Mouse (Mus musculus) heart, adult 8-10 months (tissue): ENCODE results near the gene Tmem86b. TPM values are rescaled to one million over a fixed set of nuclear protein-coding genes. Genes with fewer than 3 reads are reported as not detected.
"Not testable (repeated sequence)": the region's sequence is repeated elsewhere in the genome, so short reads cannot be mapped to it uniquely, and the experiment has no call there.

Source experiments
- DNase-seq: peaks from one replicate; pipeline ENCODE4 v3.0.0; 2022; ENCODE audit warnings: low spot score
- total RNA-seq, 4 experiments: library from RNA; stranded (reverse); gene quantifications; 2 replicates each; pipeline ENCODE4 v1.2.4; 2022

The Tmem86b gene
- total RNA-seq, 4 experiments from 2014 or later = 4.2 to 6.0 (median 4.8) TPM

DNA sequence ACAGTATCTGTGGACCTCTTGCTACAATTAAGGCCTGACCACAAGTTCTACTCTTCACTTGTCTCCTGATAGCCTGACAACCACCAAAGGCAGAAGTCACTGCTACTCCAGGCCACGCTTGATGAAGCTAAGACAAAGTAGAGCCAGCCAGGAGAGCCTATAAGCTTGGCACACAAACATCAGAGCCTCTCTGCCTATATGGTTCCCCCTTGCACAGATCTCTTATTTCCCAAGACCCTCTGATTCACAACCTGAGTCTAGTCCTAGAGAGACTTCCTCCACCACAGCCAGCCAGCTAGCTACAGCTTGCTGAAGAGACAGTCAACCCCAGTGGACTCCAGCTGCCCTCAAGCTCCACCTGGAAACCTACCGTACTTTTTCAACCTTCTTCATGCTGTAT is 16.8 kb upstream of the Tmem86b start:
- no peak for DNase-seq

DNA sequence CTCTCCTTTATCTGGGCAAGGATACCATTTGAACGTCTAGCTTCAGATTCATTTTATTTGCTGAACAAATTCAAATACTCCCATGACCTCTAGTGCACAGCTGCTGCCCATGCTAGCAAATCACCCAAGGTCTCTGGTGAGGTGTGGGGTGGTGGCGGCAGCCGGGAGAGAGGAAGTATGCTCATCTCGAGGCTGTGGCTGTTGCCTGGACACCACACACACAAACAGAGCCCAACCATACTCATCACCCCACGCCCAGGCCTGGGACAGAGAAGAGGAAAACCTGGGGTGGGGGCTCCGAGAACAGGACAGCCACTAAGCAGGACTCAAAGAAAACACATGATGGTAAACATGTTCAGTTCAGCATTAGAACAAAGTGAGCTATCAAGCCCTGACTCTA is 16.1 kb upstream of the Tmem86b start:
- DNase-seq = no peak

DNA sequence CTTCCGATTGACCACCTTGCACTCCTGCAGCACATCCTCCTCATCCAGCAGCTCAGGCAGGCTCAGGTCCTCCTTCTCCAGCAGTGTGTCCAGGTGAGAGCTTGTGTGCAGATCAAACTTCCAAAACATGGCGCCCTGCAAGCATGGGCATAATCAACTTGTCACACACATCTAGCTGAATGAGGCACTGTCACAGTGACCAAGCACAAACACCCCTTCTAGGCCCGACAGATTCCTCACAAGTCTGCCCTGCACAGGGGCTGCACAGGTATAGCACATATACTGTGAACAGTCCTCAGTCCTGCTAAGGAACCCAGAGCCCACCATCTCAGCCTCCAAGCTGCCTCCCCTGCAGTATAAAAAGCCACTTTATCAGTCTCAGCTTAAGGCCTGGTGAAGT is 15.6 kb upstream of the Tmem86b start:
- no peak for DNase-seq

DNA sequence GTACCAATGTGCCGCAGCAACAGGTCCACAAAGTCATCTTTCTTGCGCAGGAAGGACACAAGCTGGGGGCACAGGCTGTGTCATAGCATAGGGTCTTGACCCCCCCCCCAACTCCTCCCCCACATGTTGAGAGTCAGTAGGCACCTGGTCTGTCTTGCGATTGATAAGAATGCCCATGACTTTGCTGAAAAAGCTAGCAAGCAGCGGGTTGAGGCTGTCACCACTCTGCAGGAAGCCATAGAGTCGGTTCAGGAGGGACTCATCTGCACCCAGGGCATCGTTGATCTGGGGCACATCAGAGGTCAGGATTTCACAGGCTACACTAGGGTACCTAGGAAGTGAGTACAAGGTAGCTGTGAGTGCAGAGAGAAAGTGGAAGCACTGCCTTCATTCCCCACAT is 12.0 kb upstream of the Tmem86b start:
- no peak for DNase-seq

DNA sequence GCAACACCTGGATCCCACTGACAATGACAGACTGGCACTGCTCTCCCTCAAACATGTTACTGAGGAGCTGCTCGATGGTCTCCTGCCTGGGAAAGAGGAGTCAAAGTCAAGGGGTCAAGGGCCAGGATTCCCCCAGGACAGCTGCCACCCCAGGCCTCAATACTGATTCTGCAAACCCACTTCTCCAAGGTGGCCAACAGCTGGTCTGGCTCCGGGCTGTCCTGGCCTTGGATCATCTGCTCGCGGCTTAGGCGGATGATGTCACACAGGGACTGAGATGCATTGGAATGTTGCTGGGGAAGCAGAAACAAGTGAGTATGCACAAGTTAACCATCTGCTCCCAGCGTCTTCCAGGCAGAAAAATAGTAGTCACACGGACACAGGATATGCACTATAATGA is 10.7 kb upstream of the Tmem86b start:
- no peak for DNase-seq

DNA sequence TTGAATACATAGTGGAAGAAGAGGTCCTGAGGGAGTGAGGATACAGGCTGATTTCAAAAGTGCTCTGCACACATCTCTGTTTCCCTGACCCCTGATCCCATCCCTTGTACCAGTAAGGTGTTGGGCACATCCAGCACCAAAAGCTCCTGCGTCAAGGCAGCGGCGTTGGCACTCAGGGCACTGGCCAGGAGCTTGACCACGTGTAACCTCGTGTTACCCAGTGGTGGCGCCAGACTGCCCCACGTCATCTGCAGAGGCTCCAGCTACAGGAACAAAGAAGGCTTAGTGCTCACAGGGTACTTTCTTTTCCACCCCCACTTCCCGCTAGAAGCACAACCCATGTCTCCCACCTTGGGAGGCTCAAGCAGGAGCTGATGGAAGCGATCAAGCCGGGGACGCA is 9.9 kb upstream of the Tmem86b start:
- DNase-seq = no peak

DNA sequence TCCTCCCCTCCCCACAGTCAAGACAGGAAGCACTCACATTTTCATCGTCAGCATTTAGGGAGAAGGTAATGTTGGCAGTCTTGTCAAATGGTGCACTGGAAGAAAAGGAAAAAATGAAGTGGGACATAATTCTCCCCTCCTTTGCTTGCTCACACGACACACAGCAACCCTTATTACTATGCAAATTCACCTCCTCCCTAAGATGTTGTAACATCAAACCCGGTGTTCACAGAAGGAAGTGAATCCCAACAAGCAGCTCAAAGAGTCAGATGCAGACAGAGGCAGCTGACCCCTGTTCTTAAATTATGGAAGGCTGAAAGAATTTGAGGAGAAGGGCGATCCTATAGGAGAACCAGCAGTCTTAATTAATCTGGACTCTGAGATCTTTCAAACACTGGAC is 5.0 kb upstream of the Tmem86b start:
- DNase-seq = no peak

DNA sequence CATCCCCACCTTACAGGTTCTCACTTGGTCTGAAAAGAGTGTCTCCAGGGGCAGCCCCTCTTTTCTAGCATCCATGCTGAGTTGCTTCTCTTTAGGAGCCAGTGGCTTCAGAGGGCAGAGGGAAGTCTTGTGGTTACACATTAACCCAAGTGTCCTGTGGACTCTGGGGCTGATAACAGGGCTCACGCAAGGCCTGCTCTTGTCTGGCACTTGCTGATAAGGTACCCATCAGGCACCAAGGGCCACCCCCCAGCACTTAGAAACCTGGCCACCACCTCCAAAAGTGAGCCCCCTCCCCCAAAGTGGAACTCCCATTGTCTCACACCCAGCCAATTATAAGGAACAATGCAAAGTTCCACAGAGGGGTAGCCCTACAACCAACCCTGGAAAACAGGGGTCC is 1.0 kb downstream of the Tmem86b start:
- DNase-seq = no peak

DNA sequence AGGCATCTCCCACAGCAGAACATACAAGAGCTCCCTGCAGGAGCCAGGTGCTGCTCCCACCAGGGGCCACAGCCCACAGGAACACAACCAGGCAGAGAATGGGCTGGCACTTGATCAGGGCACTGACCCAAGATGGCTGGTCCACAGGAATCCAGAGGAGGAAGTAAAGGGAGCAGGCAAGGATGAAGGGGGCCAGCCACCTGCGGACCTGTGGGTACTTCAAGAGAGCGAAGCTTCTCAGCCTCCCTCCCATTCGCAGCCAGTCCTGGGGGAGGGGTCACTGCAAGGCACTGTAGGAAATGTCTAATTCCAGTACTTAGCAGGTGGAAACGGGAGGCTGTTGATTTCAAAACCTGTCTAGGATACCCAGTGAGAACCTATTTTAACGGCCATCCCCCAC is 1.6 kb downstream of the Tmem86b start:
- DNase-seq = no peak

DNA sequence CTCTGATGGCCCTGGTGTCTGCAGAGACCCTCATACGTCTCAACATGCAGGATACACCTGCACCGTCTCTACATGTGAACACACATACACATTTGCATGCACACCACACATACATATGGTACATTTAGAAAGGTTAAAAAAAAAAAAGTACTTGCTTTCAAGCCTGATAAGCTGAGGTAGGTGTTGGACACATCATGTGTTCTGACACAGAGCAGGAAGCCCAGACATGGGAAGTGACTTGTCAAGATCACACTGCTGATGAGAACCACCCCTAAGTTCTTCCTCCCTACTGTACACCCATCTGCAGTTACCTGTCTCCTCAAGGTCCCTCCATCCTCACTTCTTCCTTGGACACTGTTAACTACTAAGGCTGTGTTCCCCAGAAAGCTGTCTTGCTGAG is 5.3 kb downstream of the Tmem86b start:
- no peak for DNase-seq

DNA sequence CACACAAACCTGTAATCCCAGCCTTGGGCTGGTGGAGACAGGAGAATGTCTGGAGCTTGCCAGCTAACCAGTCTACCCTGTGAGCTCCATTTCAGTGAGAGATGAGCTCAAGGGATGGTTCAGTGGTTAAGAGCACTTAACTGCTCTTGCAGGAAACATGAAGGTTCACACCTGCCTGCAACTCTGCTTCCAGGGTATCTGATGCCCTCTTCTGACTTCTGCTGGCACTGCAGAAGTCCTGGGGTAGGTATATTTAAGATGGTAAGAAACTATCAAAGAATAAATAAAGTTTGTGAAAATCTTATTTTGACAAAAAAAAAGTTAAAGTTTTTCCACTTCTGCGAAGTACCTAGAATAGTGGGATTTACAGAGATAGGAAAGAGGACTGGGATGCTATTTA is 6.9 kb downstream of the Tmem86b start:
- no peak for DNase-seq

DNA sequence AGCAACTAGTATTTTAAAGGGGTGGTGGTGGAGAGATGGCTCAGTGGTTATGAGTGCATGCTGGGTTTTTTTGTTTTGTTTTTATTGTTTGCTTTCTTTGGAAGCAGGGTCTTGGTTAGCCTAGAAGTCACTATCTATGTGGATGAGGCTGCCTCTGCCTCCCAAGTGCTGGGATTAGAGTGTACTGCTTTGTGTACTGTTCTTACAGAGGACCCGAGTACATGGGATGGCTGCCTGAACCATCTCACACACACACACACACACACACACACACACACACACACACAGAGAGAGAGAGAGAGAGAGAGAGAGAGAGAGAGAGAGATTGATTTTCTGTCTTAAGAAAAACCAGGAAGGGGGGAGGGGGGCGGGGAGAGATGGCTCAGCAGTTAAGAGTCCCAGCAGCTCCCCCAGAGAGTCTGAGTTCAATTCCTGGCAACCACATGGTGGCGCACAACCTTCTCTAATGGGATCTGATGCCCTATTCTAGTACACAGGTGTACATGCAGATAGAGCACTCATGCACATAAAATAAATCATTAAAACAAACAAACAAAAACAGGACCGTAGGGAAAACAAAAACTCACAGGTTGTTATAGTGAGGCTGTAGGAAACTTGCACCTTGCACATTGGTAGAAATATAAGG is 7.6 kb downstream of the Tmem86b start:
- DNase-seq = peak; percentile 17

DNA sequence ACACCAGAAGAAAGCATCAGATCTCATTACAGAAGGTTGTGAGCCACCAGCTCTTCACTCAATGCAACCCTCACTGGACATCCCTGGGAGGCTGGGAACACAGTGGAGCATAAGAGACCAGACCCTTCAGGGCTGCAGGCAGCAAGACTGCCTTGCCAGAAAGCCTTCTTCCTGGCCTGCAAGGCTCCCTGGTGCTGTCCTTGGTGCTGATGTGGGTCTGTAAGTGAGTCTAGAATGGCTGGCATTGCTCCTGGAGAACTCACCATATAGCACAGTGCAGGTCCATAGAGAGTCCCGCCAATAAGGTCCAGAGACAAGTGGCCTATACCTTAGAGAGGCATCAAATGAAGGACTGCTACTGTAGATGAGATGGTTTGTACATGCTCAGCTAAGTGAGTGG is 11.2 kb downstream of the Tmem86b start:
- no peak for DNase-seq

DNA sequence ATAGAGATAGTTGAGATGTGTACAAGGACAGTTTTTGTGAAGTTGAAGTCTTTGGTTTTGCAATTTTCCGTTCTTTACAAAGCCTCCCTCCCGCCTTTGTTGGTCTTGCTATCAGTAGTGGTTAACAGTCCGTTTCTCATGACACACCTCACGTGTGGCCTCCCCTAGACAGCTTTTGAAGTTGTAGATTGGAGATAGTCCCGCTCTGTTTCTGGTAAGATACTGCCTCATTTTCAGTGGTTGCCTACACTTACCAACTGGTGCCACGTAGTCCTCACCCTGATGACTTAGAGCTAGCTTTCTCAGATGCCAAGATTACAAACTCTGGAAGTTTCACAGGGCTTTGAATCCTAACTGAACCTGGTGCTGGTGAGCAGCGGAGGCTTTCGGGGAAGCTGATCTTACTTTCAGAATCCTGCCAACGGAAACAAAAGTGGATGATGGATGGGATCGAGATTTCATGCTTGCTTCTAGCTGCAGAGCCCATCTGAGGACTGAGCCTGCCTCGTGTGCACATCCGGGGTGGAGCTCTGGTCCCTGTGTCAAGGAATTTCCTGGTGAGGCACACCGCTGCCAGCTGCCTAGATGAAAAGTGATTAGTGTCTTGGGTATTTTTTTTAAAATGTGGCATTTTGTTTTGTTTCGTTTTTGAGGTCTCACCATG is 17.4 kb downstream of the Tmem86b start:
- DNase-seq = no peak

DNA sequence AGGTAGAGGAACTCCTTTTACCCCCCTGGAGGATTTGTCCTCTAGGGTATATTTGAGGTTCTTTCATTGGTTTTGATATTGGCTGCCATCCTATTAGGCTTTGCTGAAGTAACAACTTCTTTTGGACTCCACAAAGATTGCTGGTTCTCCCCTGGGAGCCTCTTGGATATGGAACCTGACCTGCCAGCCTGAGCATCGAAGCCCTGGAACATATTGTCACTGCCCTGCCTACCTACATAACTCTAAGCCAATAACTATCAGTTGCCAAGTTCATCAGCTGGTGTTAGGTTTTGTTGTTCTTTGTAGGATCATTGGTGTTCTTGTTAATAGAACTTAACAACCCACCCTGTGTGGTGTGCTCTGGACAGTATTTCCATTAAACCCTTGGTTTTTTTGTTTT is 18.3 kb downstream of the Tmem86b start:
- DNase-seq = no peak

DNA sequence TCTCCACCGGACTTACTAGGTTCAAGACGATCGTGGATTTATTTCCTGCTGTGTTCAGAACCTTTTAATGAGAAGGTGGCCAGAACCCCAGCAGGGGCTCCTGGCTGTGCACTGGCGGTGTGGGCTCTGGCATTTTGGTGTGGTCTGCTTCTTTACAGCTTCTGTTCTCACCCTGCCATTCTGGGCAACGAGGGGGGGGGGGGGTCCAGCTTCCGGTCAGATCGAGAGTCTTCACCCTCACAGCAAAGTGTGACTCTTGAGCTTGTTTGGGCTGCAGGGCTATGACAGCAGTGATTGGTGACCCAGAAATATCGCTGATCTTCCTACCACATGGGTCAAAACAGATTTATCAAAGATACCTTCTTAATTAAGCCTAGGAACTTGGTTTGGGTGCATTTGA is 18.8 kb downstream of the Tmem86b start:
- DNase-seq = no peak

DNA sequence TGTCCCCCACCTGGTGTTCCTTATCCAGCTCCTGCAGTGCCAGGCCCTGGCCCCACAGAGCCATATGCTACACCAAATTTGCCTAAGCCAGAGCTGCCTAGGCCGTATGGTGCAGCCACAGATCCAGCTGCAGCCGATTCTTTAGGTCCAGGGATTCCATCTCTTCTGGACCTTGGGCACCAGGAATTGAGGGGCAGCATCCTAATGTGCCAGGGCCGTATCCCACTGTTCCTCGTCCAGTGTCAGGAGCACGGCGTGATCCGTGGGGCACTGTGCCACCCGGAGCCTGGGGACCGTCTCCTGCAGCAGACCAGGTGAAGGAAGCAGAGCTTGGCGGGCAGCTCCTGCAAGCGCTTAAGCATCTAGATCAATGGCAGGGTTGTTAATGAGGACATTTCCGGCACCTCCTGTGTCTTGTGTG is 19.3 kb downstream of the Tmem86b start:
- no peak for DNase-seq

DNA sequence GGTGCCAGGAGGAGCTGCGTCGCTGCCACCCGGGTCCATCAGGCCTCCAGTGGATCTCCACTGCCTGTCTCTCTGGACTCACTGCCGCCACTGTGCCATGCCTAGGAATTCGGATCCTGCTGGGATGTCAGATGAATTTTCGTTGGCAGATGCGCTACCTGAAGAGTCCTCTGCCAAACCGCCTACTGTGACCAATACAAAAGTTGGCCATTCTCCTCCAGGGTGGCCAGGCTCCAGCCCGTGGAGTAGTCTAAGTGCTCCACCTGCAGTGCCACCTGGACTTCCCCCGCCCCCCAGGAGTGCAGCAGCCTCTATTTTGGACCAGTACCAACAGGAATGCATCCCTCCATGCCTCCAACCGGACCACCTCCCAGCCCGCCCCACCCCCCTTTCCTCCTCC is 19.7 kb downstream of the Tmem86b start:
- DNase-seq = no peak

DNA sequence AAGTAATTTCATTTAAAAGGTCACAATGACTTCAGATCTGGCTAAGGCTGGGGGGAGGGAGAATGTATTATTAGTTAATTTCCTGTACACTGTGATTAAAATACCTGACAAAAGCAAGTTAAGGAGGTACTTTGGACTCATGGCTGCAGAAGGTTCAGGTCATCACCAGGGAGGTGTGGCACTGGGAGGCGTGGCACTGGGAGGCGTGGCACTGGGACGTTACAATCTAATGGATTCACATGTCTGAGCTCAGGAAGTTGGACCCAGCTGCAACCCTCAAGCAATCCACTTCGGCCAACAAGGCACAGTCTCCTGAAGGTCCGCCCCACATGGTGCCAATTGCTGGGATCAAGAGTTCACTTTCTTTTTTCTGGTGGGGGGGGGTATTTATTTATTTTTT is 23.2 kb downstream of the Tmem86b start:
- DNase-seq = no peak

DNA sequence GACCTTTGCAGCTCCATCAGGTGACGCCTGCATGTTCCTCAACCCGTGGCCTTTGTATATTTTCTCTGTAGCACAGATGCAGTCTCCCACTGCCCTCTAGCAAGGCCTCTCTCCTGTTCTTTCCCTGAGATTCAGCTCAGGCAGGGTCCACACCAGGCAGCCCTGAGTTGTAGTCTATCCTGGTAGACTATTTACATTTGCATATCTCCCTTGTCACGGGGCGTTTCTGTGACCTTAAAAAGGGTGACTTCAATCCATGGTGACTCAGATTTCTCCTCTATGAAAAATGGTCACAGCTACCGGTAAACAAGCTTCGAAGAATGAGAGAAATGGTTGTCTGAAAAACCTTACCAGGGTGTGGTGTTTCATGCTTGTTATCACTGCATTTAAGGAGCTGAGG is 27.3 kb downstream of the Tmem86b start, which contains the start of gene Ptprh:
Gene Ptprh, minus strand, starts transcription at position 169 of the 400 bp plus-strand sequence.
- no peak for DNase-seq

DNA sequence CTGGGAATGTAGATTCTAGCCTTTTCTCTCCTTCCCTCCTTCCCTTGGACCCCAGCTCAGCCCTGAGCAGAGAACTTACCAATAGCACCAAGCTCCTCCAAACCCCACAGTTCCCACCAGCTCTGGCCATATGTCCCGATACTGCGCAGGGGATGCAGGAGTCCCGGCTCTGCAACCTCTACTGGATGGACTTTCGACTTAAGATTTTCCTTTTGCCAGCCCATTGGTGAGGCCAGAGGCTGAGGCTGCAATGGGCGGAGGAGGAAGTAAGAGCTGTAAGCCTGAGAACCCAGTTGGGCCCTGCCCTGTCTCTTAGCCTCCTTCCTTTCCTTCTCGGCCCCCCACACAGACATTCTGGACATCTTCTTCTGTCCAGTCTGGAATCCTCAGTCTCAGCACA is 28.3 kb downstream of the Tmem86b start:
- no peak for DNase-seq

DNA sequence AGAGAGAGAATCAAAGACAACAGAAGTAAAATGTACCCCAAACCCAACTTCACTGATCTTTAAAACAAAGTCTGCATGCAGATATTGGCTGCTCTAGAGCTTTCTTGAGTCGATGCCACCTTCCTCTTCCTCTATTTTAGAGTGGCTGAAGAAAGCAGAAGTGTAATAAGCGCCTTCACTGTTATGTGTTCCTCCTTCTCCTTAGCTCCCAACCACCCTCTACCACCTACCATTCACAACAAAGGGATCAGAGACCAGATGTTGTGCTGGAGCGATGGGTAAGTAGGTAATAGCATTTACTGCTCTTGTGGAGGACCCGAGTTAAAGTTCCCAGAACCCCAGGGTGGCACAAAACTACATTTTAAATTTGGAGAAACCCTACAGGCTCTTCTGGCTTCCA is 34.2 kb downstream of the Tmem86b start:
- DNase-seq = not testable (repeated sequence)

DNA sequence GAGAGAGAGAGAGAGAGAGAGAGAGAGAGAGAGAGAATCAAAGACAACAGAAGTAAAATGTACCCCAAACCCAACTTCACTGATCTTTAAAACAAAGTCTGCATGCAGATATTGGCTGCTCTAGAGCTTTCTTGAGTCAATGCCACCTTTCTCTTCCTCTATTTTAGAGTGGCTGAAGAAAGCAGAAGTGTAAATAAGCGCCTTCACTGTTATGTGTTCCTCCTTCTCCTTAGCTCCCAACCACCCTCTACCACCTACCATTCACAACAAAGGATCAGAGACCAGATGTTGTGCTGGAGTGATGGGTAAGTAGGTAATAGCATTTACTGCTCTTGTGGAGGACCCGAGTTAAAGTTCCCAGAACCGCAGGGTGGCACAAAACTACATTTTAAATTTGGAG is 49.7 kb downstream of the Tmem86b start:
- not testable (repeated sequence) for DNase-seq
